8 mouse cellular contexts compared by ENCODE assay signal in the genomic region with DNA sequence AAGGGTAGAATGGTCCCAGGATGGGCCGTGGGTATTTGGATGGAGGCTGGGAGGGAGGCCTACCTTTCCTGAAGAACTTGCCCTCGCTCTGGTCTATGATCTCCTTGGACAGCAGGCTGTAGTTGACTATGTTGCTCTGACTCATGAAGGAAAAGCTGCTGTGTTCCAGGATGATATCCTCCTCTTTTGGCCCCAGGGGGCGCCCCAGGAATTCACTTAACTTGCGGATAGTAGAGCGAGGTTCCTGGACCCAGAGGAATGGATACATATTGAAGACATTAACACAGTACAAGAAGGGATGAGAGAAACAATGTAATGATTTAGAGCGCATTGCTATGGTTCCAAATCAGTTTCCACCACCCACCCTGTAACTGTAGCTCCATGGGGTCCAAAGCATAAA. TPM values are rescaled to one million over a fixed set of nuclear protein-coding genes. Genes with fewer than 3 reads are reported as not detected.
DNase-seq lines count a peak whose midpoint lies in the region; ATAC-seq and TF ChIP-seq lines count a peak whose summit lies in the region.
"Had no signal": no experiment of that assay in that cellular context is flagged by ENCODE, and none has a peak within 500 bp of the region (broad histone marks: within the 10 kb centered on the region; RNA-seq: fewer than 3 reads in every experiment).

No protein-coding gene starts in this region.

- no peak overlapping the region for H3K4me2 ChIP-seq in midbrain, postnatal 0 days (ENCODE audit: low read depth, low read length, poor library complexity, severe bottlenecking)
- H3K4me2 ChIP-seq in midbrain, embryonic 15.5 days, result no peak overlapping the region

- intact Hi-C loops in gastrocnemius, postnatal 36 days (cut with DNase I), result loop anchor here (5.0 kb wide), 1 partner anchor 42 kb away; the partner anchor contains the start of gene Dpep1

- no peaks in the 10 kb centered on the region for H3K4me1 ChIP-seq in midbrain, postnatal 0 days (ENCODE audit: insufficient read depth, low read length)
- H3K4me1 ChIP-seq in midbrain, embryonic 15.5 days, result no peaks in the 10 kb centered on the region

- WGBS in midbrain, postnatal 0 days, result 66% methylated on average over 6 of the region's 6 CpGs
- 57% methylated on average over 6 of the region's 6 CpGs for WGBS in midbrain, embryonic 15.5 days

- no peak overlapping the region for H3K27ac ChIP-seq in midbrain, postnatal 0 days (ENCODE audit: low read depth, low read length)
- H3K27ac ChIP-seq in midbrain, embryonic 15.5 days, result no peak overlapping the region

- no peaks in the 10 kb centered on the region for H3K36me3 ChIP-seq in midbrain, postnatal 0 days (ENCODE audit: insufficient read depth, low read length)
- no peaks in the 10 kb centered on the region for H3K36me3 ChIP-seq in midbrain, embryonic 15.5 days (replicated peaks)

- ATAC-seq in midbrain, postnatal 0 days (ENCODE audit: low FRiP score), result no peak
- ATAC-seq in midbrain, embryonic 15.5 days (replicated peaks), result no peak
- no peak for ATAC-seq in erythroid progenitor cell, adult 5-6 weeks (replicated peaks; ENCODE audit: low FRiP score, poor library complexity, severe bottlenecking)

- TF ChIP-seq CTCF in midbrain, postnatal 0 days (IDR thresholded peaks at IDR 0.05), result peak; percentile 34

- no peak for DNase-seq in midbrain, postnatal 0 days (ENCODE audit: low spot score)
- DNase-seq in adrenal gland, postnatal 36 days, result peak; percentile 65 to 77
- DNase-seq in gastrocnemius, postnatal 36 days, result peak; percentile 40 to 73
- DNase-seq in lung, postnatal 14 days, result peak; percentile 71
- no peak for DNase-seq in frontal cortex, postnatal 36 days (ENCODE audit: low spot score in 2 of 2)

- H3K27me3 ChIP-seq in midbrain, postnatal 0 days (ENCODE audit: insufficient read depth, low read length), result no peaks in the 10 kb centered on the region
- H3K27me3 ChIP-seq in midbrain, embryonic 15.5 days (replicated peaks), result no peaks in the 10 kb centered on the region

- H3K9me3 ChIP-seq in midbrain, postnatal 0 days (ENCODE audit: low read length), result no peaks in the 10 kb centered on the region
- no peaks in the 10 kb centered on the region for H3K9me3 ChIP-seq in midbrain, embryonic 15.5 days

- no peak overlapping the region for H3K9ac ChIP-seq in midbrain, postnatal 0 days (replicated peaks; ENCODE audit: low read length, poor library complexity, severe bottlenecking)
- no peak overlapping the region for H3K9ac ChIP-seq in midbrain, embryonic 15.5 days

- H3K4me3 ChIP-seq in midbrain, postnatal 0 days (ENCODE audit: low read depth, low read length), result no peak overlapping the region
- H3K4me3 ChIP-seq in midbrain, embryonic 15.5 days, result no peak overlapping the region
- H3K4me3 ChIP-seq: erythroblast, embryonic 14.5 days had no signal

RNA-seq across cellular contexts. Expression of gene Sult5a1, which starts 12.8 kb away (rescaled TPM):
- 0.80 and 2.8 TPM in 2 replicates for total RNA-seq in midbrain, postnatal 0 days (2014; rRNA removed)
- polyA plus RNA-seq in midbrain, postnatal 0 days (2015; fragmentation: Nextera tagmentation; extraction: Ambion mirVana), result 1.1 and 2.2 TPM in 2 replicates
- polyA plus RNA-seq in midbrain, embryonic 15.5 days (2015; fragmentation: Nextera tagmentation; extraction: Ambion mirVana), result 1.6 and 2.1 TPM in 2 replicates
- total RNA-seq in adrenal gland, postnatal 36 days (2021), result 1 to 10 TPM; 5.6 to 5.8 TPM
- 1 to 10 TPM; 2.8 to 3.0 TPM for total RNA-seq in gastrocnemius, postnatal 36 days (2021)
- total RNA-seq in erythroid progenitor cell, adult 5-6 weeks (2015; ENCODE audit: low replicate concordance), result not detected in 2 replicates
- not detected in 2 replicates for total RNA-seq in erythroid progenitor cell, adult 5-6 weeks (2017; ENCODE audit: low replicate concordance)

RNA-seq across cellular contexts. Expression of gene Cpne7, which starts 28.1 kb away (rescaled TPM):
- 29.2 and 33.0 TPM in 2 replicates for total RNA-seq in midbrain, postnatal 0 days (2014; rRNA removed)
- 28.0 and 29.1 TPM in 2 replicates for polyA plus RNA-seq in midbrain, postnatal 0 days (2015; fragmentation: Nextera tagmentation; extraction: Ambion mirVana)
- 8.1 TPM in 2 replicates for polyA plus RNA-seq in midbrain, embryonic 15.5 days (2015; fragmentation: Nextera tagmentation; extraction: Ambion mirVana)
- 1 to 10 TPM; 3.6 to 5.0 TPM for total RNA-seq in adrenal gland, postnatal 36 days (2021)
- total RNA-seq in gastrocnemius, postnatal 36 days (2021), result under 1 TPM in 1 of 2 experiments, not detected in 1; 0.23 TPM
- not detected in 2 replicates for total RNA-seq in erythroid progenitor cell, adult 5-6 weeks (2015; ENCODE audit: low replicate concordance)
- total RNA-seq in erythroid progenitor cell, adult 5-6 weeks (2017; ENCODE audit: low replicate concordance), result not detected in 2 replicates

RNA-seq across cellular contexts. Expression of gene Dpep1, which starts 40.8 kb away (rescaled TPM):
- total RNA-seq in midbrain, postnatal 0 days (2014; rRNA removed), result 0.38 and 0.60 TPM in 2 replicates
- 0.11 and 0.33 TPM in 2 replicates for polyA plus RNA-seq in midbrain, postnatal 0 days (2015; fragmentation: Nextera tagmentation; extraction: Ambion mirVana)
- polyA plus RNA-seq in midbrain, embryonic 15.5 days (2015; fragmentation: Nextera tagmentation; extraction: Ambion mirVana), result 0.13 and 0.19 TPM in 2 replicates
- 10 to 100 TPM; 39.9 to 47.2 TPM for total RNA-seq in adrenal gland, postnatal 36 days (2021)
- 10 to 100 TPM; 11.7 to 14.6 TPM for total RNA-seq in gastrocnemius, postnatal 36 days (2021)
- 0.84 and 2.2 TPM in 2 replicates for total RNA-seq in erythroid progenitor cell, adult 5-6 weeks (2015; ENCODE audit: low replicate concordance)
- total RNA-seq in erythroid progenitor cell, adult 5-6 weeks (2017; ENCODE audit: low replicate concordance), result 0.39 TPM in 1 of 2 replicates, not detected in the other
- polyA plus RNA-seq: erythroblast, embryonic 14.5 days had no signal

RNA-seq across cellular contexts. Expression of gene Rpl13, which starts 43.1 kb away (rescaled TPM):
- 2,117 and 2,785 TPM in 2 replicates for total RNA-seq in midbrain, postnatal 0 days (2014; rRNA removed)
- polyA plus RNA-seq in midbrain, postnatal 0 days (2015; fragmentation: Nextera tagmentation; extraction: Ambion mirVana), result 801 and 821 TPM in 2 replicates
- 632 and 634 TPM in 2 replicates for polyA plus RNA-seq in midbrain, embryonic 15.5 days (2015; fragmentation: Nextera tagmentation; extraction: Ambion mirVana)
- 100 to 1,000 TPM; 706 to 750 TPM for total RNA-seq in adrenal gland, postnatal 36 days (2021)
- 100 to 1,000 TPM; 328 to 417 TPM for total RNA-seq in gastrocnemius, postnatal 36 days (2021)
- 320 and 376 TPM in 2 replicates for total RNA-seq in erythroid progenitor cell, adult 5-6 weeks (2015; ENCODE audit: low replicate concordance)
- total RNA-seq in erythroid progenitor cell, adult 5-6 weeks (2017; ENCODE audit: low replicate concordance), result 611 and 691 TPM in 2 replicates

Comparison
In these comparisons a context has a peak if more than half of its experiments do, and no peak if none do; other contexts are left out.
1. DNase-seq: peak in adrenal gland, postnatal 36 days (2 of 2), gastrocnemius, postnatal 36 days (2 of 2) and lung, postnatal 14 days (single experiment); none in midbrain, postnatal 0 days (single experiment) and frontal cortex, postnatal 36 days (0 of 2).